Mouse (Mus musculus) skeletal muscle tissue, adult 2 months (tissue): ENCODE measurements around the gene Cfap57.
"Not testable (repeated sequence)": the region's sequence is repeated elsewhere in the genome, so short reads cannot be mapped to it uniquely, and the experiment has no call there.

Source experiments
- DNase-seq: peaks from one replicate; pipeline ENCODE4 v3.0.0-alpha.2; 2012; ENCODE audit warnings: low read depth, low spot score

Gene Cfap57

DNA sequence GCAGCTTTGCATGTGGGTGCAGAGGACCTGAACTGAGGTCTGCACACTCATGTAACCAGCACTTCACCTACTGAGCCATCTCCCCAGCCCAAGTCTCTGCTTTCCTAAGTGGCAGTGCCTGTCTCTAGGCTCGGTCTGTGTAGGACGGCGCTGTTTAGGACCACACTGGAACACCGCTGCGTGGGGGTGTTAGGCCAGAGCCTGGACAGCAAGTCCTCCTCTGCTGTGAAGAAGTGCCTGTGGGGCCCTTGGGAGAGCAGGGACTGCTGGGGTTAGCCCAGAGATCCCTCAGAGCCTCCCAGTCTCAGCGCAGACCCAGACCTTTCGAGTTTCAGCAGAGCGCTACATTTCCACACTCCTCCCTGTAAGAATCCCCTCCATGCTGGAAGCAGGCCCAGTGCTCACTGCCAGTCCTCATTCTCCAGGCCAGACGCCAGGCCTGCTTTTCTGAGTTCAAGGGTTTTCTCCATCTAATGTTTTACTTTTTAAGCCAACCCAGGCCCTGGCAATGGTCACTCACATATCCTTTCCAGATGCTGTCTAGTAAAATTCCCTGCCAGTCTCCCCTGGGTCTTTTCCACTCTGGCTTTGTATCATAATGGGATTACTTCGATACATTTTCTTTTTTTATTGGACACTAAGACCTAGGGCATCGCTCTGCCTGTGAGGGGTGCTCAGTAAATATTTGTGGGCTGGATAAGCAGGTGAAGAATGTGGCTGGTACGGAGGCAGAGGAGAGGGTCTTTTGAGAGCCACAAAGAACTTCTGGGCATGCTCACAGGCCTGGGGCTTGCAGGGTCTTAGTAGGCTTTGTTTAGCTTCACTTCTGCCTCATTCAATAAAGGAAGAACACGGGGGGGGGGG is 56.3 kb downstream of the Cfap57 start:
- DNase-seq = no peak

DNA sequence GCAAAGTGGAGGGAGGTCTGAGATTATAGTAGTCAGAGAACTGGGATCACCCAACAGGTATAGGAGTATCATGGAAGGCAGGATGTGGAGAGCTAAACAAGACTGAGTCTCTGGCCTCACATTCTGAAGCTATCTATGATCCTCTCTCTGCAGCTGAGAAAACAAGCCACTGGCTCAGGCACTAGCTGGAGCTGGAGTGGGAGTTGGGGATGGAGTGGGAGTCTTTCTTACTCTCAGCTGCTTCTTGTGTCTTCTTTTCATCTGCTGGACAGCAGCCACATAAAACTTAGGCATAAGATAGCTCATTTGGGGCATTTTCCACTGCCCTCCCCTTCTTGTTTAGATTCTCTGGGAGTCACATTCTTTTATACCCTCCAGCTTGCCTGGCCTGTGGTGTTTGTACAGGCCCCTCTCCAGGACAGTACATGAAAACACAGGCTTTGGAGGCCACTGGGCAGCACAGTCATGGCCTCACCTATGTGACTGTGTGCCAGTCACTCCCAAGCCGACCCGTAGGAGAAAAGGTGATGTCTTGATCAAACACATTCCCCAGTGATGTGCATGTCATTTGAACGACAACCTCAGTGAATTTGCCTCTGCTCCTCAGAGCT is 67.4 kb downstream of the Cfap57 start:
- DNase-seq = no peak

DNA sequence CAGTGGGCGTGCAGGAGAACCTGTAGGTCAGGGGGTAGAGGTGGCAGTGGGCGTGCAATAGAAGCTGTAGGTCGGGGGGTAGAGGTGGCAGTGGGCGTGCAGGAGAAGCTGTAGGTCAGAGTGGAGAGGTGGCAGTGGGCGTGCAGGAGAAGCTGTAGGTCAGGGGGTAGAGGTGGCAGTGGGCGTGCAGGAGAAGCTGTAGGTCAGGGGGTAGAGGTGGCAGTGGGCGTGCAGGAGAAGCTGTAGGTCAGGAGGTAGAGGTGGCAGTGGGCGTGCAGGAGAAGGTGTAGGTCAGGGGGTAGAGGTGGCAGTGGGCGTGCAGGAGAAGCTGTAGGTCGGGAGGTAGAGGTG is 72.5 kb downstream of the Cfap57 start:
- peak; percentile 86 for DNase-seq

DNA sequence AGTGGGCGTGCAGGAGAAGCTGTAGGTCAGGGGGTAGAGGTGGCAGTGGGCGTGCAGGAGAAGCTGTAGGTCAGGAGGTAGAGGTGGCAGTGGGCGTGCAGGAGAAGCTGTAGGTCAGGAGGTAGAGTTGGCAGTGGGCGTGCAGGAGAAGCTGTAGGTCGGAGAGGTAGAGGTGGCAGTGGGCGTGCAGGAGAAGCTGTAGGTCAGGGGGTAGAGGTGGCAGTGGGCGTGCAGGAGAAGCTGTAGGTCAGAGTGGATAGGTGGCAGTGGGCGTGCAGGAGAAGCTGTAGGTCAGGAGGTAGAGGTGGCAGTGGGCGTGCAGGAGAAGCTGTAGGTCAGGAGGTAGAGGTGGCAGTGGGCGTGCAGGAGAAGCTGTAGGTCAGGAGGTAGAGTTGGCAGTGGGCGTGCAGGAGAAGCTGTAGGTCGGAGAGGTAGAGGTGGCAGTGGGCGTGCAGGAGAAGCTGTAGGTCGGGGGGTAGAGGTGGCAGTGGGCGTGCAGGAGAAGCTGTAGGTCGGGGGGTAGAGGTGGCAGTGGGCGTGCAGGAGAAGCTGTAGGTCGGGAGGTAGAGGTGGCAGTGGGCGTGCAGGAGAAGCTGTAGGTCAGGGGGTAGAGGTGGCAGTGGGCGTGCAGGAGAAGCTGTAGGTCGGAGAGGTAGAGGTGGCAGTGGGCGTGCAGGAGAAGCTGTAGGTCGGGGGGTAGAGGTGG is 73.0 kb downstream of the Cfap57 start:
- not testable (repeated sequence) for DNase-seq

DNA sequence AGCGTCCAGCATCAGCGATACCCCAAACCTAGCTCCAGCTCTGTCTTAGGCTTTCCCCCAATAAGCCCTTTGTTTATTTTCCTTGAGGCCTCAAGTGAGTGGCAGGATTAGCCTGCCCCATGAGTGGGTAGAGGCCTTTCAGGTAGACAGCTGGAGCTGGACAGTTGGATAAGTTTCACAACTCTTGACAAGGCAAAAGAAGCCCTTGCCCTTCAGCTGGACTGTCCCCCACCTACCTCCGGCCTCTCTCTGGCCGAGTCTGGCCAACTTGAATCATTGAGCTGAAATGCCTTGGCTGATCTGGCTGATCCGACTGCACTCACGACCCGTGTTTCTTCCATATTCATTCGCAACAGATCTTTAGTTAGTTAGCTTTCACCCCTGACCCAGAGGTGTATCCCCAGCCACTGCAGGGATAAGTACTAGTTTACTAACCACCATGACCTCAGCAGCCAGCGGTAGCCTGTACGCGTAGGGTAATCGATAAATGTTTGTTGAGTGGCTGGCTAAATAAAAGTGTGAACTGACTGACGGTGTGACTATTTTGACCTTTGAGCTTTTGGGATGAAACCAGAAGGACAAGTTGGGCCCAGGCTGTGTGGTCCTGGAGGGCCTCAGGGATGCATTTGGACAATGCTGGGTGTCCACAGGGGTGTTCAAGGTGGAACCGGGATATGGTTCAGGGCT is 76.0 kb downstream of the Cfap57 start:
- DNase-seq = no peak

DNA sequence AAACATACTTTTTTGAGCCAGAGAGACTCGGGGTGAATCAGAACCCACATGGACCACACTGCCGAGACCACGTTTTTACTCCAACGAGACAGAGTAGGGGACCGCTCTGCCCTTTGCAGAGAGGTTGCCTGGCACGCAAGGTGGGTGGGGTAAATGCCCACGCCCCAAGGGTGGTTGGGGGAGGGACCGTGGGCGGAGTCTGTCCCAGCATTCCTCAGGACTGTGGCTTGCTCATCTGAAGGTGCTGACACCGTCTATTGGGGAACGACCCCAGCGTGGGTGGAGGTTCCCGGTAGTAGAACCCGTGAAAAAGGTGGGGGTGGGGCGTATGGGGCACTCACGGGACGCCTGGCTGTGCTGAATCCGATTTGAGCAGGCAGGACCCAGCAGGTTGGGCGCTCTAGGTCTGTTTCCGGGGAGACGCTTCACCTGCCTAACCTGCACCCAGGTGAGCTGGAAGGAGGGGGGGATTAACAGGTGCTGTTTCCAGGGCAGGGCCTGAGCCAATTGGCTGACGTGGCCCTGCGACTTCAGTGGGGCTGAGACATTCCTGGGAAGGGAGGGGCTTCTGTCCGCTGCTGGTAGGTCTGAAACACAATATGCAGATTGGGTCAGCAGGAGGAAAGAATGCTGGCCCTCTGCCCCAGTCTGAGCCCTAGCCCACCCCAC is 76.9 kb downstream of the Cfap57 start, which contains the start of gene Tmem125:
Gene Tmem125 (minus strand): TSS at position 453 of the 669 bp plus-strand sequence.
- DNase-seq = no peak

DNA sequence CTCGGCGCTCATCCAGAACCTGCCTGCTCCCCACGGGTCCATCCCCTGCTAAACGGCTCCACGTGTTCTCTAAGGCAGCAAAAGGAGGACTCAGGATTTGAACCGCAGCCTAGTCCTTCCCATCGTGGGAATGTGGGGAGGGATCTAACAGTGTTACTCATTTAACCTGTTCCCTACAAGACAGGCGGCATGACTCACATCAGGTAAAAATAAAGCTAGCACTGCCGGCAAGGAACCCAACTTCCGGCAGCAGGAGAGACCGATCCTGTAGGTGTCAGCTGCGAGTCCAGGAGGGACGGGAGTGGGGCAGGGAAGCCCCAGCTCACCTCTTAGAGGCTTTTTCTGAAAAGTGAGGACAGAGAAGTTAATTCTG is 77.4 kb downstream of the Cfap57 start:
- no peak for DNase-seq

DNA sequence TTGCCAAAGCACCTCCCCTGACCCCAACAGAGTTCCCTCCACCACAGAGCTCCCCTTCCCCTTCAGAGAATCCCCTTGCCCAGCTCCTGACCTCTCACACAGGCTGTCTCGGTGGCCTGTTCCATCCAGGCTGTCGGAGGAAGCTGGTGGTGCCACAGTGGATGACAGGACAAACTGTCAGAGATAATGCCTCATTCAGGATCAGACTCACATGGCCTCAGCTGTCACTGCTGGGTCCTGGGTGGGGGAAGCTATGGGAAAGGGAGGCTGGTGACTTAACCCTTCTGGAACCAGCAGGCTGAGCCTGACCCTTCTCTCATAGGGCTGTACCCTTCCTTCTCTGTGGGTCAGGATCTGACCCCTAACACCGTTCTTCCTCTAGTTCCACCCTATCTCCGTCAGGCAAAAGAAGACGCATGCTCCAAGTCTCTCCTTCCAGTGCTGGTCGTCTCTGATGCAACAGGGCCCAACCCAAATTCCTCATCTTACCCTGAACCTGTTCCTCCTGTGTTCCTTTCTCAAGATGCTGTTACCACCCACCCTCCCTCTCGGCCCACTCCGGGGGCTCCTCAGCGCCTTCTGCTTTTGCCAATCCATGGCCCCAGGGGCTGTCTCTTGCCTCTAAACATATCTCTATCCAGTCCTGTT is 77.9 kb downstream of the Cfap57 start:
- no peak for DNase-seq

DNA sequence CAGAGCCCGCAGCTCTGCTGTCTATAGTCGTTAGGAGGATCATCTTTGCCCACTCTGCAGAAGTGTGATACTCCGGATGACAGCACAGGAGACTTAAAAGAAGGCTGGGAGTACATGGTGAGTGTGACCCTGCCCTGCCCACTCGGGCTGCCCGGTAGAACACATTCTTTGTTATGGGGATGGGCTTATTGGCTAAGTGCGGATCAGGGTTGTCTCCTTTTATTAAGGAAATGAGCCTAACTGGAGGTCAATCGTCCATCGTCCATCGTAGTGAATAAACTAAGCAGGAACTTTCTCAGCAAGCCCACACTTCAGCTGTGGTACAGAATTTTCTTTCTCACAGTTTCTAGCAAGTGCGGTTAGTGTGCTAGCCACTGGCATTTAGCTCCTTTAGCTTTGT is 80.7 kb downstream of the Cfap57 start:
- no peak for DNase-seq

DNA sequence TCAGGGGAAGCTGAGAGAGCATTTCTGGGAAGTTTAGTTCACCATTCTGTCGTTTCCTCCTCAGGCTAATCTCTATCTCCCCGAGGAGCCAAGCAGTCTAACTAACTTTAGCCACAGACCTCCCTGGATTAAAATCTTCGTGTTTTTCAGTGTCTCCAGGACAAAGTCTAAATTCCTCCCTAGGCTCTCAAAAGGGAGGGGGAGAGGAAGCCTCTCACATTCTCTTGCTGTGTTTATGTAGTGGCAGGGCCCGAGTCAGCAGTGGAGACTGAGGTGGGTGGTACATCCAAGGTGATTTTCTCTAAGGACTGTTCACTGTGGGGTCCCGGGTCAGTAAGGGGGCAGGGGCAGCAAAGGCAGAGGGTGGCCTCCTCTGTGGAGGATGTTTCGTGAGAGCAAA is 82.8 kb downstream of the Cfap57 start:
- DNase-seq = no peak

DNA sequence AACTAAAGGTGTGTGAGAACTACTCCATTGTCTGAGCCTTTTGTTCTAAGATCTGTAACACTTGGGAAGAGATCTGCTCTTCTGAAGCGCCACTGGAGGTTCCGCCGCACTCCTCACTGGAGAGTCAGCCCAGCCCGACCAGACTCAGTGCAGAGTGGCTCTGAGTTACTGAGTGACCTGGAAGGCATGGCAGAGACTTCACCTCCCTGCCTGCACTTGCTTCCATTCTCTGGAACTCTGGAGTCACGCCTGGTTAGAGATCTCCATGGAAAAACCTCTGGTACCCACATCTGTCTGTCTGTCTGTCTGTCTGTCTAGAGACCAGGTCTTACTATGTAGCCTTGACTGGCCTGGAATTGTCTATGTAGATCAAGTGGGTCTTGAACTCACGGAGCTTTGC is 85.0 kb downstream of the Cfap57 start:
- no peak for DNase-seq

DNA sequence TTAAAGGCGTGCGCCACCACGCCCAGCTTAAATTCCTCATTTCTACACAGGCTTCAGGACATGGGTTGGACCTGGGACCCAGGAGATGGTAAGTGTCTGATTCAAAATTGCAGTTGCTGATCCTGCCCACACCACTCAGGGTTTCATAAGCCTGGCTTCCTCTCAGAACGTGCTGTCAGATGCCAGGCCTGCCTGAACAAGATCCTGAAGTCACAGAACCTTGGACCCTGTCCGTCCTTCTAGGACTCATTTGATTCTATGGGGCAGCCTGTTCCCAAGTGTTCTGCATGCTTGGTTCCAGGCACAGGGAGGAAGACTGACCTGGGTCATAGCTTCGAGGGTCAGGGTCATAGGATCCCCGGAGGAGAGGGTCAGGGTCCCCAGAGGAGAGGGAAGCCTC is 87.0 kb downstream of the Cfap57 start:
- no peak for DNase-seq

DNA sequence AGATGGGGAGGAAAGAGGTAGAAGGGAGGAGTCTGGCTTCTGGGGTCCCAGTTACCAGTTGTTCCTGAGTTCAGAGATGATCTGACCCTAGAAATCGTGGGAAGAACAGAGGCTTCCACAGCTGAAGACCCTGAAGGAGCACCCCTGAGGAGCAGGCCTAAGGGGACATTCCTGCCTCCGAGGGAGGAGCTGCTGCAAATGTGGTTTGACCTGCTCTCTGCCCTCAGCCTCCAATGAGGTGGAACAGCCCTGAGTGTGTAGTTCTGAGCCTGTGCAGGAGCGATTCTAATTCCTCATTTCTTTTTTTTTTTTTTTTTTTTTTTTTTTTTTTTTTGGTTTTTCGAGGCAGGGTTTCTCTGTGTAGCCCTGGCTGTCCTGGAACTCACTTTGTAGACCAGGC is 87.4 kb downstream of the Cfap57 start:
- DNase-seq = no peak

DNA sequence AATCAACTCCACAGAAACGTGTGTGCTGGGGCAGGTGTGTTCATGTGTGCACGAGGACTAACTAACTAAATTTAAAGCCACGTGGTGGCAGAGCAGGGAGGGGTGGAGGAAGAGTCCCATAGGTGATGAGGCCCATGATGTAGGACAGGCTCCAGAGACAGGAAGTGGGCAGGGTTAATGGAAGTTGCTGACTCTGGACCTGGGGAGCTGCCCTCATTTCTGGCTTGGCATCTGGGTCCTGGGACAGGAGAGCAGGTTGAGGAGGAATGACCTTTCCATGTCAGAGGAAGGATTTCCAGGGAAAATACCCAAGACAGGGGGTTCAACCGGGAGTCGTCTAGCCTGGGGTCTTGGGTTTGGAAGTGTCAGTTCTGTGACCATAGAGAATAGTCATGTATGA is 87.9 kb downstream of the Cfap57 start:
- no peak for DNase-seq

DNA sequence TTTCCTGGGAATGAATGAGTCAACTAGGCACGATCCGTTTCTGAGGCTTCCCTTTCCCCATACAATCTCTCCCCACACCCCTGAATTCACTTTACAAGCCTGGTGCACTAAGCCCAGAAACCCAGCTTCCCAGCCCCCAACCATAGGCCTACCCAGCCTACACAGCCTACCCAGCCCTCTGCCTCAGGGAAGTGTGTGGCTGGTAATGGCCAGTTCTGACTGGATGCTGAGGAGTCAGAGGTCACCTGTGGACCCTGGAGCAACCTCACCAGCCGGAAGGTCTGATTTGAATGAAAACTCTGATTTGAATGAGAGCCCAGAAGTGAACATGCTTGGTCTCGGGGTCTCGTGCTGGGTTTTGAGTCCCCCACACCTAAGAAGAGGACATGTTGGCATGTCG is 92.9 kb downstream of the Cfap57 start:
- DNase-seq = no peak

DNA sequence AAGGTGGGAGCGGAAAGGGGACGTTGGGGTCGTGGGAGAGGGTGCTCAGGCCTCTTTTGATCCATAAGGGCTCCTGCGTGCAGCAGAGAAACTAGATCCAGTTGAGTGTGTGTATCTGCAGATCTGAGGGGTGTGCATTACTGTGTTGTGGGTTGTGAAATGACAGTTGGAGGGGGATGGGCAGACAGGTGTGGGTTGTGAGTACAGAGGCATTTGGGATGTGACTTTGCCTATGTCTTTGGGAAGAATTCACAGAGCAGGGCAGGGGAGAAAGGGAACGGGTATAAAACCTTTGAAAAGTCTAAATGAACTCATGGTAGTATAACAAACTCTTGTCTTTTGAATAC is 93.3 kb downstream of the Cfap57 start:
- no peak for DNase-seq

DNA sequence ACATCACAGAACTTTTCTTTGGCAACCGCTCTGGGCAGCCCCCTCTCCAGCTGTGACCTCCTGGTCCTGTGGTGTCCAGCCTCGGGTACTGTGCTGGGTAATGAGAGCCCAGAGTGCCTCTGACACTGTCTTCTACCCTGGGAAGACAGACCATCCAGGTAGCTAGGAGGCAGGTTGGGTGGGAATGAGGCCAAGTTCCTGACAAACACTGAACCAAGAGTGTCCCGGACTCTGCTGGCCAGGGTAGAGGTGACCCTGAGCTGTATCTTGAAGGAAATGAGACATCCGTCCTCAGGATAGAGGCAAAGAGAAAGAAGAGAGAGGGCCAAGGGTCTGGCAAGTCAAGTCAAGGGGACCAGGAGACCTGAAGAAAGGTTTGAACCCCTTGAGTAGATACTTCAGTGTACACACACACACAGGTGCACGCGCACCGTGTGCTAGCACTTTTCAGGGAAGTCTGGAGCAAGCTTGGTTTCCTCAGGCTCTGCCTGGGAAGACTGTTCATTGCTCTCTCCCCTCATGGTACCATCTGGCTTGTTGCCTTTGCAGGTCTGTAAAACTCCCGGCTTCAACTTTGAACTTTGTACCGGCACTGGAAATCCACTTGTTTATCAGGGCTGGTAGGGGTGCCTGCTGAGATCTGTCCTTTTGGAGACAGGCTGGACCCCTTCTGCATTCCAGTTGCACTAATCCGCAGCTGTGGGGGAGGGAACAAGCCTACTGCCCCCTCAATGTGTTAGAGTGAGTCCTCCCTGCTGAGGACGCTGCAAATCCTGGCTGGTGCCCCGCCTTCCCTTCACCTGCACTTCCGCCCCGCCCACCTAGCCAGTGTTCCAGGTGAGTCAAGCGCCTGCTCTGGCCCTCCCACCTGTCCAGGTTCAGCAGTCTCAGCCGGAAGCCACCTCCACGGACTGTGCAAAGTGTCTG is 93.9 kb downstream of the Cfap57 start, which contains the start of gene 2610528J11Rik:
Gene 2610528J11Rik (plus strand): TSS at position 592 of the 927 bp plus-strand sequence.
- DNase-seq = no peak

DNA sequence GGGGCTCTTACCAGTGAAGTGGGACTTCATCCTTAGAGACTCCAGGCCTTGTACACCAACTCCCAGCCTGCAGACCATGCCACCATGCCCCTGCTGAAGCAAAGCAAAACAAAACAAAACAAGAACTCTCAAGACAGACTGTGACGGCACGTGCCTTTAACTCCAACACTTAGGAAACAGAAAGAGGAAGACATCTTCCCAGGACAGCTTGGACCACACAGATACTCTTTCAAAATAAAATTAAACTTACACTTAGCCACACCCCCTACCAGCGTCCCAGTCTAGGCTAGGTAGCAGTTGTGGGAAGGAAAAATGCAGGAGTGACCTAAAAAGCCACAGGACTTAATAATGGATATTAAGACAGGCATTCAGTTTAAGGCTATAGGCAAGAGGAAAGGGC is 94.8 kb downstream of the Cfap57 start:
- DNase-seq = no peak

DNA sequence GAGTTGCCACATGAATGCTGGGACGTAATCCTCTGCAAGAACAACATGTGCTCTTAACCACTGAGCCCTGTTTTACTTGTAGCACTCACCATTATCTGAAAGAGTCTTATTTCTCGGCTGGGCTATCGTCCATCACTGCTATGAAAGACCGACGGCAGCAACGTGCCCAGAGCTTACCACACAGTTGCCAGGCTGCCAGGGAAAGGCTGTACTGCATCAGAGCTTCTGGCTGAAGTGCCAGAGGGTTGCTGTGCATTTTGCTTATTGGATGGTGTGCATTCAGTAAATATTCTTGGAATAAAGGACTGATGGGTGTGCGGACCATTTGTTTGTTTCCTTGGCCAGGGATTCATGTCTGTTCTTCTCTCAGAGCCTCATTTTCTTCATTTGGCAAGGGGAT is 96.6 kb downstream of the Cfap57 start:
- DNase-seq = no peak

DNA sequence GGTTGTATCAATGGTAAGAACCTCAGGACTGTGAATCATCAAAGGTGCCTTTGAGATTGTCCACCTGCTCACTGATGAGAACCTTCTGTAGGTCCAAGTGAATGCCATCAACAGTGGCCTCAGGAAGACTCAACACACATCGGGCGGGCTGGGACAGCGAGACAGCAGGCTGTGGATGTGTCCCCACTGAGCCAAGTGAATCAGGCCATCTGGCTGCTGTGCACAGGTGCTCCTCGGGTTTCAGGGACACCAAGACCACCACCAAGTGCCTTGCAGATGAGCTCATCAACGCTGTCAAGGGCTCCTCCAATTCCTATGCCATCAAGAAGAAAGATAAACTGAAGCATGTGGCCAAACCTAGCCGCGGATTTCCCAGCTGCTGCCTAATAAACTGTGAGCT is 98.3 kb downstream of the Cfap57 start:
- no peak for DNase-seq
